Mouse (Mus musculus) gastrocnemius, postnatal 14 days (tissue): ENCODE results near the gene Scgb2b26. TPM values are rescaled to one million over a fixed set of nuclear protein-coding genes. Genes with fewer than 3 reads are reported as not detected.
"Not testable (repeated sequence)": the region's sequence is repeated elsewhere in the genome, so short reads cannot be mapped to it uniquely, and the experiment has no call there.

Experiments used
- DNase-seq: peaks from one replicate; pipeline ENCODE4 v3.0.0; 2021; ENCODE audit warnings: mixed read lengths
- intact Hi-C: fragments of 180-260 bp; cut with DNase I; formaldehyde crosslinking; loops from one replicate; pipeline ENCODE4 v1.15.1; 2025; ENCODE audit warnings: low total_unique reads
- long read RNA-seq, 2 experiments: library from polyadenylated mRNA; stranded (forward); transcript quantifications; one replicate each; pipeline ENCODE4 v2.0.0; 2021
- total RNA-seq, 2 experiments: library from RNA; stranded (reverse); gene quantifications; 2 replicates each; pipeline ENCODE4 v1.2.3; 2021

The Scgb2b26 gene
- total RNA-seq = not detected
- long read RNA-seq, experiment 1 = 0 reads
- long read RNA-seq, experiment 2 = 0 reads

GRCm38 (mm10) chr7:33944940-33945339, at the start of gene Scgb2b26:
Gene Scgb2b26 (minus strand): TSS chr7:33945040.
- intact Hi-C loops = no loop called here
- DNase-seq = no peak

DNA sequence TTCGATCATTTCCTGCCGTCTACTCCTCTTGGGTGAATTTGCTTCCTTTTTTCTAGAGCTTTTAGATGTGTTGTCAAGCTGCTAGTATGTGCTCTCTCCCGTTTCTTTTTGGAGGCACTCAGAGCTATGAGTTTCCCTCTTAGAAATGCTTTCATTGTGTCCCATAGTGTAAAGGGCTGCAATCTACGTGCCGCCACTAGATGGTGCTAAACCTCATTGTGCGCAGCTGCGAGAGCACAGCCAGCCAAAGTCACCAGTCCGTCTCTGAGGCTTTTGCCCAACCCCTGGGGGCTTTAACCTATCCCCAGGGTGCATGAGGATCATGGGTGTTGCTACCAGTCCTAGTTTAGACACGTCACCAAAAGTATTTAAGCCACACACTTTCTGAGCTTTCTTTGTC, 37.4 kb upstream of the Scgb2b26 start:
- DNase-seq, intact Hi-C loops: not testable (repeated sequence)

DNA sequence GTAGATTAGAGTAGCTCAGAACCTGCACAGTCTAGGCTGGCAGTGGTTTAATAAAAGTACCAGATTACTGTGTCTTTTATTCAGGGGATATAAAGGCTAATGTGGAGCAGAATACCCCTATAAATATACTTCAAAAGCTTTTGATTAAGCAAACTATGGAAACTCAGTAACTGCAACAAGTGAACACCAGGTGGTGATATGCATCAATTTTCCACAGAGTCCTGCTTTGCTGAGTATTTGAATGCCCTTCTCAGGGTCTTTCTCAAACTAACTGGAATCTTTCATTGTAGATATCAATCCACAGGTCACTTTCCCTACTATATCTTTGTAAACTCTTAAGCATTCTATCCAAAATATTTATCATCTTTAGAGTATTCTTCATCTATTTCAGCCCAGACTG, 41.9 kb downstream of the Scgb2b26 start:
- intact Hi-C loops = no loop called here
- no peak for DNase-seq

DNA sequence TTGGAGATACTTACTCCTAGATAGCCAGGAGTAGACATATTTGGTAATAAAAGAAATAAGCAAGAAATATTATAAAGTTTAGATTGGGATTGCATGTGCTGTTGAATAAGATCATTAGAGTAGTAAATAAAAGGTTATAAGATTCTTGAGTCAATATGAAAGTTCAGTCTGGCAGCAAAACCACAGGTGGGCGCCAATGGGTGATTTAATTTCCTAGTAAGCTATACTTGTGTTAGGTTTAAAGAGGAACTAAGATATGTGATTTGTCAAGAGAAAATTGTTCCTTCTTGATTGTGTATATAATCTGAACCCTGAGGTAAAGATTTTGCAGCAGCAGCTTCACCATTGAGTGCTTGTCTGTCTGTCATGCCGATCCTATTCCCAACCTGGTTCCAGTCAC, 44.0 kb downstream of the Scgb2b26 start:
- intact Hi-C loops = no loop called here
- no peak for DNase-seq

DNA sequence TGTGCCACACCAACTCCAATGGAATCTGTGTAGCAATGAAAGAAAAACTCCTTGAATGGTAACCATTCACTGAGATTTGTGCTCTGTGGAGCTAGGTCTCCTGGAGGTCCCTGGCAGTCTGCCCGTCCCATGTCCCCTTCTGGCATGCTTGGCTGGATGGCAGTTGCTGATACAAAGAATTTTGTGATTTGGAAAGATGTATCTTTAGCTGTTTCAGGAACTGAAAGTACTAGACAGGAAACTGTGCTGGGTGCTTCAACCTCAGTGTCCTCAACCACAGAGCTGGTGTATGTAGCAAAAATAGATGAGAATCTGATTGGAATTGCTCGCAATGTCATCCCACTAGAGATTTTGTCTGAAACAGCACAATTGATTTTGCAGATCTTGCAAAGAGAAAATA, 44.8 kb downstream of the Scgb2b26 start:
- intact Hi-C loops = no loop called here
- DNase-seq = peak; percentile 19

Other genes with a start within 250 kb of the Scgb2b26 start
- gene Scgb2b24, start 205.7 kb downstream of the Scgb2b26 start, total RNA-seq = not detected
- gene Scgb1b24, start 201.2 kb downstream of the Scgb2b26 start, total RNA-seq = not detected
- gene Scgb2b27, start 68.9 kb upstream of the Scgb2b26 start, total RNA-seq = not detected
- gene Scgb1b27, start 76.4 kb upstream of the Scgb2b26 start, total RNA-seq = not detected
- not detected for gene Scgb1b30, start 150.4 kb upstream of the Scgb2b26 start, total RNA-seq
- gene Wtip, start 188.2 kb upstream of the Scgb2b26 start, total RNA-seq = 1 to 10 TPM; 7.0 to 7.3 TPM
- 10 to 100 TPM; 36.4 to 44.3 TPM for gene Uba2, start 224.6 kb upstream of the Scgb2b26 start, total RNA-seq